Mouse (Mus musculus) CH12.LX (cell line): ENCODE measurements around the gene Matn1. TPM values are rescaled to one million over a fixed set of nuclear protein-coding genes. Genes with fewer than 3 reads are reported as not detected.

Source experiments
- DNase-seq: peaks from one replicate; pipeline ENCODE4 v3.0.0-alpha.2; 2013; ENCODE audit errors: extremely low read depth
- H3K27ac ChIP-seq: 2 replicates; pipeline ENCODE4 v1.5.1; 2012; ENCODE audit warnings: low read depth, mild to moderate bottlenecking, control low read depth, moderate library complexity; ENCODE audit not compliant: insufficient read depth
- H3K27me3 ChIP-seq: replicated peaks from 2 replicates; pipeline ENCODE3; 2012; ENCODE audit warnings: inconsistent platforms
- H3K36me3 ChIP-seq, 2 experiments: replicated peaks in 1 of 2; 2 replicates each; pipeline versions ENCODE3 to v1.6.1; 2012; ENCODE audit warnings: inconsistent platforms in 1 of 2, low read length in 1 of 2, mild to moderate bottlenecking in 1 of 2, mixed read lengths in 1 of 2, moderate library complexity in 1 of 2; ENCODE audit not compliant: control insufficient read depth in 1 of 2, insufficient read depth in 1 of 2
- H3K4me1 ChIP-seq, 2 experiments: 2 replicates each; pipeline ENCODE4 v1.6.1; 2012; ENCODE audit warnings: inconsistent platforms in 1 of 2, moderate library complexity in 1 of 2; ENCODE audit not compliant: insufficient read depth in 2 of 2, control insufficient read depth in 1 of 2
- H3K4me2 ChIP-seq: 2 replicates; pipeline ENCODE4 v1.6.1; 2012; ENCODE audit warnings: low read depth, mild to moderate bottlenecking, control low read depth; ENCODE audit not compliant: poor library complexity, insufficient read depth, severe bottlenecking
- H3K4me3 ChIP-seq, 3 experiments: fragments of 150-350 bp in 1 of 3; sonication (generic) in 1 of 3; replicated peaks in 1 of 3; 2 replicates each; pipeline versions ENCODE3 to v1.5.1; 2011 to 2012; ENCODE audit warnings: low read depth in 2 of 3, low read length in 2 of 3, mild to moderate bottlenecking in 2 of 3, moderate library complexity in 2 of 3, control low read depth in 1 of 3, improper control_type of control experiment in 1 of 3, inconsistent platforms in 1 of 3, mixed read lengths in 1 of 3; ENCODE audit not compliant: poor library complexity in 1 of 3
- H3K79me2 ChIP-seq: replicated peaks from 2 replicates; pipeline ENCODE4 v1.6.1; 2012; ENCODE audit warnings: mild to moderate bottlenecking, moderate library complexity; ENCODE audit not compliant: control insufficient read depth, poor library complexity, insufficient read depth, severe bottlenecking; ENCODE audit errors: extremely low read depth
- H3K9ac ChIP-seq: 2 replicates; pipeline ENCODE4 v1.6.1; 2012; ENCODE audit warnings: low read depth, mild to moderate bottlenecking, control low read depth, moderate library complexity; ENCODE audit not compliant: insufficient read depth
- H3K9me3 ChIP-seq: replicated peaks from 2 replicates; pipeline ENCODE3; 2012; ENCODE audit warnings: low read length, inconsistent platforms, mixed read lengths
- BHLHE40 ChIP-seq: IDR thresholded peaks from 2 replicates; pipeline ENCODE4 v1.6.1; 2011; ENCODE audit warnings: mild to moderate bottlenecking, low read depth, low read length, improper control_type of control experiment
- CHD2 ChIP-seq: IDR thresholded peaks from 2 replicates; pipeline ENCODE4 v1.6.1; 2011; ENCODE audit warnings: low read length, improper control_type of control experiment
- ELF1 ChIP-seq: IDR thresholded peaks from 2 replicates; pipeline ENCODE4 v1.6.1; 2014; ENCODE audit warnings: low read depth, mild to moderate bottlenecking, inconsistent platforms, low read length, improper control_type of control experiment
- EP300 ChIP-seq: IDR thresholded peaks from 2 replicates; pipeline ENCODE4 v1.6.1; 2011; ENCODE audit warnings: low read length, improper control_type of control experiment
- ETS1 ChIP-seq: conservative IDR thresholded peaks from 2 replicates; pipeline ENCODE4 v1.6.1; 2012; ENCODE audit warnings: low read depth, mild to moderate bottlenecking, inconsistent platforms, low read length, improper control_type of control experiment, moderate library complexity
- MAX ChIP-seq: IDR thresholded peaks from 2 replicates; pipeline ENCODE4 v1.6.1; 2011; ENCODE audit warnings: low read length, improper control_type of control experiment
- MXI1 ChIP-seq: IDR thresholded peaks from 2 replicates; pipeline ENCODE4 v1.6.1; 2011; ENCODE audit warnings: mild to moderate bottlenecking, low read depth, low read length, improper control_type of control experiment
- NELFE ChIP-seq: IDR thresholded peaks from 2 replicates; pipeline ENCODE4 v1.6.1; 2011; ENCODE audit warnings: low read depth, low read length, improper control_type of control experiment
- SIN3A ChIP-seq: IDR thresholded peaks from 2 replicates; pipeline ENCODE4 v1.6.1; 2012; ENCODE audit warnings: low read length, improper control_type of control experiment, inconsistent platforms
- SMC3 ChIP-seq: IDR thresholded peaks from 2 replicates; pipeline ENCODE4 v1.6.1; 2011; ENCODE audit warnings: low read depth, low read length, improper control_type of control experiment
- TBP ChIP-seq: conservative IDR thresholded peaks from 2 replicates; pipeline ENCODE4 v1.6.1; 2011; ENCODE audit warnings: low read depth, low read length, improper control_type of control experiment
- USF2 ChIP-seq: conservative IDR thresholded peaks from 2 replicates; pipeline ENCODE4 v1.6.1; 2011; ENCODE audit warnings: low read depth, low read length, improper control_type of control experiment
- ZC3H11A ChIP-seq: IDR thresholded peaks from 2 replicates; pipeline ENCODE4 v1.6.1; 2012; ENCODE audit warnings: low read depth, mild to moderate bottlenecking, inconsistent platforms, low read length, improper control_type of control experiment
- ZKSCAN1 ChIP-seq: IDR thresholded peaks from 2 replicates; pipeline ENCODE4 v1.6.1; 2012; ENCODE audit warnings: low read depth, inconsistent platforms, low read length, improper control_type of control experiment, borderline replicate concordance
- ZMIZ1 ChIP-seq: IDR thresholded peaks from 2 replicates; pipeline ENCODE4 v1.6.1; 2012; ENCODE audit warnings: low read depth, mild to moderate bottlenecking, inconsistent platforms, low read length, improper control_type of control experiment
- dilution Hi-C: fragments of 300-500 bp; cut with MboI; formaldehyde crosslinking; loops from 2 replicates; pipeline ENCODE4 v1.14.3; 2020; ENCODE audit warnings: low sequenced_read_pairs; ENCODE audit not compliant: extremely low pct_unique_long_range_greater_than_20kb, extremely low pct_ligation_motif_present
- in situ Hi-C: fragments of 300-500 bp; cut with MboI; formaldehyde crosslinking; loops from 3 replicates; pipeline ENCODE4 v1.14.3; 2019; ENCODE audit warnings: low sequenced_read_pairs, low pct_ligation_motif_present, low pct_unique_long_range_greater_than_20kb, mixed read lengths
- polyA plus RNA-seq: library from polyadenylated mRNA; unstranded; fragments of >175 nt; gene quantifications from 2 replicates; pipeline ENCODE4 v1.2.1, GENCODE M21; 2012; ENCODE audit warnings: low read depth; ENCODE audit not compliant: insufficient read length
- total RNA-seq, 2 experiments: library from RNA; depleted of rRNA; stranded (reverse); fragments of 300-350 nt in 1 of 2; fragments of >200 nt in 1 of 2; gene quantifications; 2 replicates each; pipeline ENCODE4 v1.2.3; 2012 to 2014

The Matn1 gene
- total and polyA plus RNA-seq, 3 experiments, result 0.52 to 3.5 (median 0.76) TPM

GRCm38 (mm10) chr4:130921986-130922385, 22.2 kb upstream of the Matn1 start:
- Histone ChIP-seq H3K4me2 (peak overlapping the region; percentile 85), H3K36me3 (peaks cover 70 to 91% of the 10 kb centered on the region in 2 experiments), H3K4me1 (peaks cover 47 to 97% of the 10 kb centered on the region in 2 experiments), H3K79me2 (peaks cover 97% of the 10 kb centered on the region), H3K27ac (peak overlapping the region; percentile 90), H3K27me3 (no peaks in the 10 kb centered on the region), H3K4me3 (peak overlapping the region in 1 of 3 experiments; percentile 11), H3K9ac (peak overlapping the region; percentile 82), H3K9me3 (no peaks in the 10 kb centered on the region)
- dilution Hi-C loops, result no loop called here
- TF ChIP-seq EP300, result no peak
- TF ChIP-seq TBP, result no peak
- no peak for TF ChIP-seq ZKSCAN1
- peak; percentile 72 for TF ChIP-seq MAX
- TF ChIP-seq BHLHE40, result peak; percentile 72
- peak; percentile 67 for TF ChIP-seq ELF1
- TF ChIP-seq ETS1, result peak; percentile 68
- TF ChIP-seq MXI1, result peak; percentile 73
- TF ChIP-seq SIN3A, result peak; percentile 92
- in situ Hi-C loops, result no loop called here
- DNase-seq, result no peak

DNA sequence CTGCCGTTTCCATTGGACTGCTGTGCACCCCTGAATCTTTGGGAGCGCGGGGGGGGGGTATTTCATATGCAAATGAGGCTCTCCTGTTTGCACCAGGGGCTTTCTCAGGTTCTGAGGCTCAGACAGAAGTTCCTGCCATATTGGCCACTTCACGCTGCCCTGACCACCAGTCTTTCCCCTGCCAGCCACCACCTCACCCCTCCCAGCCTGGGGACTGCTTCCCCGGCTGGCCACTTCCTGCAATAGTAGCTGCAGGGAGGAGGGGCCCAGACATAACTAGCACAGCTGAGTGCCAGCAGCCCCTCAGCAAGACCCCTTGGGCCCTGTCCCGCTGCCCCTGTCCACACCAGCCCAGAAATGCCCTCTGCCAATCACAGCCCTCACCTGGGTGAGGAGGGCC, 17.9 kb upstream of the Matn1 start:
- Histone ChIP-seq H3K9ac (no peak overlapping the region), H3K9me3 (no peaks in the 10 kb centered on the region), H3K79me2 (peaks cover 54% of the 10 kb centered on the region), H3K27me3 (no peaks in the 10 kb centered on the region), H3K27ac (peak overlapping the region; percentile 45; the same call in 1 of the 2 replicates), H3K36me3 (peaks cover 93 to 96% of the 10 kb centered on the region in 2 experiments), H3K4me2 (no peak overlapping the region), H3K4me3 (peak overlapping the region in 1 of 3 experiments; percentile 5), H3K4me1 (peaks cover 28 to 55% of the 10 kb centered on the region in 2 experiments)
- in situ Hi-C loops, result no loop called here
- dilution Hi-C loops, result no loop called here
- no peak for DNase-seq
- TF ChIP-seq ELF1 (peak; percentile 42; the same call in 1 of the 2 replicates), NELFE (no peak), CHD2 (no peak), BHLHE40 (no peak), ZMIZ1 (no peak)

DNA sequence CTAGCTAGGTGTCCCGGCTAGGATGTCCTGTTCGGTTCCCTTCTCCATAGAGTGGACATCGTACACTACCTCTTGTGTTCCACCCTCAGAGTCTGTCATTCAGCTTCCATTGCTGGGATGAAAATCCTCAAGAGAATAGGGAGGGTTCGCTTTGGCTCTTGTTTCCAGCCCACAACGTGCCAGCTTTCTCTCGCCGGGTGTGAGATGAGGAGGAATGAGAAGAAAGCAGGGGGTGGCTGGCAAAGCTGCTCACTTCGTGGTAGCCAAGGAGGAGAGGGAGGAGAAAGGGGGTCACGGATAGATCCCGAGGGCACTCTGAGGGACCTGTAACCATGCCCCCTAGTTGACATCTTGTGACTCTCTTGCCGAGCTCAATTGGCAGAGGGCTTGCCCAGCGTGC, 16.4 kb upstream of the Matn1 start:
- Histone ChIP-seq H3K4me3 (no peak overlapping the region), H3K9me3 (no peaks in the 10 kb centered on the region), H3K4me1 (peaks cover 17 to 40% of the 10 kb centered on the region in 2 experiments), H3K27me3 (no peaks in the 10 kb centered on the region), H3K9ac (no peak overlapping the region), H3K79me2 (peaks cover 39% of the 10 kb centered on the region), H3K4me2 (no peak overlapping the region), H3K27ac (no peak overlapping the region), H3K36me3 (peaks cover 95 to 97% of the 10 kb centered on the region in 2 experiments)
- dilution Hi-C loops, result no loop called here
- no peak for TF ChIP-seq USF2
- no peak for TF ChIP-seq SMC3
- TF ChIP-seq ZC3H11A, result no peak
- DNase-seq, result no peak
- in situ Hi-C loops, result no loop called here
